Mouse (Mus musculus) left cerebral cortex, postnatal 14 days (tissue): ENCODE measurements around the gene Kdelc2. TPM values are rescaled to one million over a fixed set of nuclear protein-coding genes. Genes with fewer than 3 reads are reported as not detected.

Experiments used
- DNase-seq, 2 experiments: peaks; one replicate each; pipeline ENCODE4 v3.0.0; 2021 to 2022; ENCODE audit warnings: low spot score in 2 of 2, mixed read lengths in 1 of 2
- intact Hi-C: fragments of 180-260 bp; cut with DNase I; formaldehyde crosslinking; loops from one replicate; pipeline ENCODE4 v1.15.1; 2025
- total RNA-seq, 2 experiments: library from RNA; stranded (reverse); gene quantifications; 2 replicates each; pipeline ENCODE4 v1.2.3; 2021

Kdelc2 gene
- total RNA-seq, 2 experiments from 2014 or later = 8.3 to 8.9 TPM

DNA sequence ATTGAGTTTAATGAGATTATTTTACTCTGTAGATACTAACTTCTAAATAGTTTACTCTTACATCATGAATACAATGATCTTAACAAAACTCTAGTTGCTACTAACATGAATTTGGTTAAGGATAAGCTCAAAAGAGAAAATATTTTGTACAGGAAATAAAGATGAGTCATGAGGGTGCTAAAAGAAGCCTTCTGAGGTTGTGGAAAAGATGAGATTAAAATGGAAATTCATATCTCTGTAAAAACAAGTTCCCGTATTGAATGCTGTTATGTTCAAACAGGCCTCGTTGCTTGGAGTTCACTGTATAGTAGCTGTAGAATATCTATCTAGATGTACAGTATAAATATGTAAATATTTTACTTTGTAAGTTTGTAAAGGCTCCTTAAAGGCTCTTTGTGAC is 3.2 kb upstream of the Kdelc2 start:
- intact Hi-C loops = no loop called here
- DNase-seq = no peak

- DNase-seq = no peak
Observed at GRCm38 (mm10) chr9:53381113-53381615, 2.7 kb upstream of the Kdelc2 start.

DNA sequence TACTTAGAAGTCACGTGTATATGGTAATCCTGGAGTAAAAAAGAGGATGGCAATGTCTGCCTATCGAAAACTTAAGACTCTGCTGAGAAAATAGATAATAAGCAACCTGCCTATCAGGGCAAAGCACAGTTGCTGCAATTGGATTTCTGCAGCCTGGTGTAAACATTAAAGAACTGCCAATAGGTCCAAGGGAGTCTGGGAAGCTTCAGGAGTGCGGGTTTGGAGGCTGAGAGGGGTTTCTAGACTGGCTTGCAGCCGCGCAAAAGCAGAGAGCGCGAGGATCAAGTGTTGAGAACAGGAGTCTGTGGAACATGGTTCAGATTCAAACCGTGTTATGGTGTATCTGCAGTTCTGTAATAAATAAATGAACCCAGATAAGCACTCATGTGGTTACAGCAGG is 1.0 kb downstream of the Kdelc2 start:
- peak in 1 of 2 experiments; percentile 27 for DNase-seq
- intact Hi-C loops = no loop called here

More at GRCm38 (mm10) chr9:53381113-53381615, 2.7 kb upstream of the Kdelc2 start:
- intact Hi-C loops = no loop called here

DNA sequence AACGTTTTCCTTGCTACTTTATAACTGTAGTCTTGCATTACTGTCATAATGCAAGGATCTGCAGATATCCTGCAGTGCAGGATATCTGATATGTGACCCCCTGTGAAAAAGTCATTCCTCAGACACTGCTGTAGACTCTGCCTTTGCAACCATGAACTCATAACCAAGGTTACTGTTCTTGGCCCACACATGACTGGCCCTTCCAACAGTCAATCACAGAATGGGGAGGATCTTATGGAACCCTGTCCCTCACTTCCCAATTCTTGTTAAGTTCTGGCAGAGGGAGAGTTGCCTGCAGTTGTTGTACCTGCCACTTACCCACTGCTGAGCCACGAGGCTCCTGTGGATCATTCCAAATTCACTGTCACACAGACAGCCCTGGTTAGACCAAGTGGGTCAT is 3.6 kb downstream of the Kdelc2 start:
- intact Hi-C loops = no loop called here
- DNase-seq = no peak

GRCm38 (mm10) chr9:53389109-53389508 is 5.3 kb downstream of the Kdelc2 start:
- intact Hi-C loops = no loop called here
- no peak for DNase-seq

DNA sequence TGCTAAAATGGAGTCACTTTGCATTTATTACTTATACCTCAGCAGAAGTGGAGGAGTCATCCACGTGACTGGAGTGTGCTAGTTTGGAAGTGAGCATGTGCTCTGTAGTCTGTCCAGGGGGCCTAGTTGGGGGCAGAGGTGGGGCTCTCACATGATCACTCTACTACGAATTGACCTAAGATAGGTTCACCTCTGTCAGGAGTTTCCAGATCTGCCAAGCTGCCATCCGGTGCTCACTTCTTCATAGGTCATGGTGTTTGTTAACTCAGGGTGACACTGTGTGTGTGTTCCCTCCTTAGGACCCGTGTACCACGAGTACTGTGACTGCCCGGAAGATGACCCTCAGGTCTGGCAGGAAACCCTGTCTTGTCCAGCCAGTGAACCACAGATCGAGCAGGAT is 6.3 kb downstream of the Kdelc2 start:
- intact Hi-C loops = no loop called here
- DNase-seq = no peak

GRCm38 (mm10) chr9:53397685-53398387 is 14.0 kb downstream of the Kdelc2 start:
- DNase-seq = no peak
- intact Hi-C loops = loop anchor here (1.0 kb wide), 1 partner anchor 144 kb away; no protein-coding TSS in a partner anchor

DNA sequence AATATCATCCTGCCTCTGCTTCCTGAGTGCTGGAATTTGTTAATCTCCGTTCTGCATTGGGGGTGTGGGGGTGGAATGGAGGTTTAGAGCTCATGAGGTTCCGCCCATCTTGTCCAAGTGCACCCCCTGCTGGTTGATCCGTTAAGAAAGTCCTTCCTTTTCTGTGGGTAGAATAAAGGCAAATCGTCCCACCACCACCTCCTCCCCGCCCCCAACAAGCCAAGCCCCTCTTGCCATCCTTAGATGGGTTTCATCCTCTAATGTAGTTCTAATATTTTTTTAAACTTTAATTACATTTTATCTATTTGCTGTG is 14.5 kb downstream of the Kdelc2 start:
- intact Hi-C loops = loop anchor here (1.0 kb wide), 1 partner anchor 144 kb away; no protein-coding TSS in a partner anchor
- peak in 1 of 2 experiments; percentile 59 for DNase-seq

DNA sequence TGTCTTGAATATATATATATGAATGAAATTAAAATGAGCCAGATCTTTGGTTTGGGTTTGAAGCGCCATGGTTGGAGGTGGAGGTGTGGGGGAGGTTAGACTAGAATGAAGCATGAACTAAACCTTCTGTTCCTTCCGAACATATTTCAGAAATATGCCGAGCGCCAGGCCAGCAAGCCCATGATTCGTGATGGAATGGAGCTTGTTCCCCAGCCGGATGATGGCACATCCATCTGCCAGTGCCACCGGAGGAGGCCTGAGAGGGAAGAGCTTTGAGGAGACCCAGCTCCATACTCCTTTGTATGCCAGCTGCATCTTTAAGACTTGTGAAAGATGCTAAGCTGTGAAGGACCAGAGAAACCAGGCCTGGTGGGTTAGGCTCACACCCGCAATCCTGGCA is 15.7 kb downstream of the Kdelc2 start:
- intact Hi-C loops = no loop called here
- DNase-seq = no peak

- intact Hi-C loops = no loop called here
- no peak for DNase-seq
Observed at GRCm38 (mm10) chr9:53400696-53401095, 16.9 kb downstream of the Kdelc2 start.

GRCm38 (mm10) chr9:53401146-53401545 is 17.3 kb downstream of the Kdelc2 start:
- intact Hi-C loops = no loop called here
- no peak for DNase-seq

- intact Hi-C loops = no loop called here
Observed at GRCm38 (mm10) chr9:53402291-53402711, 18.5 kb downstream of the Kdelc2 start, which contains the start of gene 4930550C14Rik. Gene 4930550C14Rik, plus strand, starts transcription at chr9:53402325.

GRCm38 (mm10) chr9:53402991-53403390 is 19.2 kb downstream of the Kdelc2 start:
- intact Hi-C loops = no loop called here
- DNase-seq = no peak

More at GRCm38 (mm10) chr9:53402291-53402711, 18.5 kb downstream of the Kdelc2 start, which contains the start of gene 4930550C14Rik:
- peak in 1 of 2 experiments; percentile 39 for DNase-seq

DNA sequence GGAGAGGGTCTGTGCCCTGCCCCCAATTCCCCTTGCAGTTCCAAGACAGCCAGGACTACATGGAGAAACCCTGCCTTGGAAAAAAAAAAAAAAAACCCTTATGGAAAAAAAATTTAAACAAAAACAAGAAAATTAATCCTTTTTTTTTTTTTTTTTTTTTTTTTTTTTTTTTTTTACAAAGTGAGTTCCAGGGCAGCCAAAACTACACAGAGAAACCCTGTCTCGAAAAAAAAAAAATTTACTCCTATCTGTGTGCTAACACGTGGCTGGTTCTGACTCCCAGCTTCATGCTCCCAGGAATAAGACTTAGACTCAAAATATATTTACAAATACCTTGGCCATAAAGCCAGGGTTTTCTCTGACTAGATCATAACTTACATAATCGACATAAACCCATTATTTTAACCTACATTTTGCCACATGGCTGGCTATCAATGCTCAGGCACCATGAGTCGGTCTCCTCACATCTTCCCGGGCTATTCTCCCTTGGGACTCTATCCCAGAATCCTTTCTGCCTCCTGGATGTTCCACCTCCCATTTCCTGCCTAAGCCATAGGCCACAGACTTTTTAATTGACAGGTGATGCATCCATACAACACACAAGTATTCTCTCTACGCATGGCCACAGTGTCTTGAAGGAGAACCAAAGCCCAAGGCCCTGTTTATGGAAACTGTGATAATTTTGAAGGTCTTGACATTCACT is 20.4 kb downstream of the Kdelc2 start:
- intact Hi-C loops = no loop called here
- no peak for DNase-seq

- intact Hi-C loops = no loop called here
- peak; percentile 73 to 79 for DNase-seq
Observed at GRCm38 (mm10) chr9:53404753-53405722, 21.2 kb downstream of the Kdelc2 start.

DNA sequence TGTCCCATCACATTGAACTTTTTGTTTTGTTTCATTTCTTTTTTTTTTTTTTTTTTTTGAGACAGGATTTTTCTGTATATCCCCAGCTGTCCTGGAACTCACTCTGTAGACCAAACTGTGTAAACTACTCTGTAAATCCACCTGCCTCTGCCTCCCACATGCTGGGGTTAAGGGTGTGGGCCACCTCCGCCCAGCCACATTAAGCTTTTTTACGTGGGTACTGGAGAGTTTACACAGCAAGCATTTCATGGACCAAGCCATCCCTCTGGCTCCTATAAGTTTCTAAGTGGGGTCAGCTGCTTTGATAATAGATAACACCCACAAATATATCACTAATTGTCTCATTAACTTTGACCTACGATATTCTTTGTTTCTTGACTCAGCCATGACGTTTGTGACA is 24.7 kb downstream of the Kdelc2 start:
- no peak for DNase-seq
- intact Hi-C loops = no loop called here

DNA sequence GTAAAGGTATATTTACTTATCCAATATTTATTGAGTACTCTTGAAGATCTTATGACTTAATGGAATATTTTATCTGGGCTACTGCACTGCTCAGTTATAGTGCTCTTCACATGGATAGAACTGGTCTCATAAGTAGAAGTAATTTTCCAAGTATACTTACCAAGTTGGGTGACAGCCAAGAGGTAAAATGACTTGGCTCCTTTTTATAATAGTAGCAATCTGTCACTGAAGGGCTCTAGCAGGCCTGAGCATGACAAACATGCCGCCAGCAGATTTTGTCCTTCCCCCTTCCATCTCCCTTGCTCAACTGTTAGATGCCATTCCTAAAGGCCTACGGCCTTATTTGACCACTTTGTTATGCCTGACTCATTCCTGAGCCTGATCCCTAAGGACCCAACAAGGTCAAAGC is 25.1 kb downstream of the Kdelc2 start:
- intact Hi-C loops = no loop called here
- DNase-seq = no peak

DNA sequence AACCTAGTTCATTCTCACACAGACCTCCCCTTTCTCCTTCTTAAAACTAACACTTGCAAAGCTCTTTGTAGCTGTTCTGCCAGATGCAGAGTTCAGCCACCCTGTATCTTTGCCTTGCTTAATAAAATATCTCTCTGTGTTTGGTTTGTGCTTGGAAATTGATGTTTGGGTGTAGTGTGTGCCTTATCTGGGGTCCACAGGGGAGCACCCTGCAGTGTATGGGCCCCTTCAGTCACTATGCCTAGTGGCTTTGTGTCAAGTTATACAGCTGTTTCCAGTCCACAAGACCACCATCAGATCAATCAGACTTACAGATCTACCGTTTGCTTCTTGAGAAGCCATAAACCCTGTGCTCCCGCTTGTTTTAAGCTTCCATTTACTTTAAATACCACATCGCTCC is 25.6 kb downstream of the Kdelc2 start:
- intact Hi-C loops = no loop called here
- no peak for DNase-seq

- intact Hi-C loops = no loop called here
- DNase-seq = no peak
Observed at GRCm38 (mm10) chr9:53422133-53422896, 38.5 kb downstream of the Kdelc2 start.
